Mouse (Mus musculus): ENCODE results near the gene Zswim4. TPM values are rescaled to one million over a fixed set of nuclear protein-coding genes. Genes with fewer than 3 reads are reported as not detected.

Zswim4 gene
- polyA plus RNA-seq, 1 experiment from 2014 or later, result 11.0 TPM

- Histone ChIP-seq H3K36me3 (ENCODE audit: control insufficient read depth, insufficient read depth, low read length) (peaks cover 35% of the 10 kb centered on the region), H3K4me2 (ENCODE audit: low read depth, low read length) (peak overlapping the region; percentile 62), H3K9ac (ENCODE audit: low read depth, low read length) (peak overlapping the region; percentile 97), H3K27me3 (replicated peaks; ENCODE audit: control insufficient read depth, insufficient read depth, low read length) (no peaks in the 10 kb centered on the region), H3K4me1 (ENCODE audit: control insufficient read depth, insufficient read depth, low read length) (peaks cover 10% of the 10 kb centered on the region), H3K9me3 (ENCODE audit: control insufficient read depth, low read length) (no peaks in the 10 kb centered on the region), H3K4me3 (ENCODE audit: low read depth, low read length) (peak overlapping the region; percentile 93), H3K27ac (replicated peaks; ENCODE audit: low read depth, low read length) (peak overlapping the region; percentile 70)
- ATAC-seq (ENCODE audit: low read depth) (peak; percentile 2), DNase-seq (ENCODE audit: low spot score) (no peak)
- 0% methylated on average over 4 of the region's 30 CpGs for WGBS
These were observed 351 bp downstream of the Zswim4 start for GRCm38 (mm10) chr8:84236410-84236997.

- peak overlapping the region; percentile 97 for H3K9ac ChIP-seq (ENCODE audit: low read depth, low read length)
- 24% methylated on average over 10 of the region's 10 CpGs for WGBS
- no peaks in the 10 kb centered on the region for H3K9me3 ChIP-seq (ENCODE audit: control insufficient read depth, low read length)
- no peaks in the 10 kb centered on the region for H3K27me3 ChIP-seq (replicated peaks; ENCODE audit: control insufficient read depth, insufficient read depth, low read length)
- H3K4me3 ChIP-seq (ENCODE audit: low read depth, low read length), result peak overlapping the region; percentile 93
- H3K4me1 ChIP-seq (ENCODE audit: control insufficient read depth, insufficient read depth, low read length), result peaks cover 10% of the 10 kb centered on the region
- ATAC-seq (ENCODE audit: low read depth) (no peak), DNase-seq (ENCODE audit: low spot score) (no peak)
- H3K36me3 ChIP-seq (ENCODE audit: control insufficient read depth, insufficient read depth, low read length), result peaks cover 41% of the 10 kb centered on the region
- no peak overlapping the region for H3K27ac ChIP-seq (replicated peaks; ENCODE audit: low read depth, low read length)
- peak overlapping the region; percentile 62 for H3K4me2 ChIP-seq (ENCODE audit: low read depth, low read length)
These were observed 977 bp downstream of the Zswim4 start for GRCm38 (mm10) chr8:84235746-84236409.

GRCm38 (mm10) chr8:84233055-84233454 is 3.8 kb downstream of the Zswim4 start:
- Histone ChIP-seq H3K9me3 (ENCODE audit: control insufficient read depth, low read length) (no peaks in the 10 kb centered on the region), H3K4me1 (ENCODE audit: control insufficient read depth, insufficient read depth, low read length) (peaks cover 10% of the 10 kb centered on the region), H3K36me3 (ENCODE audit: control insufficient read depth, insufficient read depth, low read length) (peaks cover 69% of the 10 kb centered on the region), H3K4me2 (ENCODE audit: low read depth, low read length) (no peak overlapping the region), H3K9ac (ENCODE audit: low read depth, low read length) (no peak overlapping the region), H3K27me3 (replicated peaks; ENCODE audit: control insufficient read depth, insufficient read depth, low read length) (no peaks in the 10 kb centered on the region), H3K27ac (replicated peaks; ENCODE audit: low read depth, low read length) (no peak overlapping the region), H3K4me3 (ENCODE audit: low read depth, low read length) (no peak overlapping the region)
- WGBS, result 88% methylated on average over 2 of the region's 2 CpGs
- ATAC-seq (ENCODE audit: low read depth) (no peak), DNase-seq (ENCODE audit: low spot score) (no peak)

GRCm38 (mm10) chr8:84230735-84231134 is 6.1 kb downstream of the Zswim4 start:
- Histone ChIP-seq H3K36me3 (ENCODE audit: control insufficient read depth, insufficient read depth, low read length) (peaks cover 92% of the 10 kb centered on the region), H3K27ac (replicated peaks; ENCODE audit: low read depth, low read length) (no peak overlapping the region), H3K4me1 (ENCODE audit: control insufficient read depth, insufficient read depth, low read length) (peaks cover 6% of the 10 kb centered on the region), H3K4me3 (ENCODE audit: low read depth, low read length) (no peak overlapping the region), H3K9me3 (ENCODE audit: control insufficient read depth, low read length) (no peaks in the 10 kb centered on the region), H3K9ac (ENCODE audit: low read depth, low read length) (no peak overlapping the region), H3K27me3 (replicated peaks; ENCODE audit: control insufficient read depth, insufficient read depth, low read length) (no peaks in the 10 kb centered on the region), H3K4me2 (ENCODE audit: low read depth, low read length) (no peak overlapping the region)
- ATAC-seq (ENCODE audit: low read depth) (no peak), DNase-seq (ENCODE audit: low spot score) (no peak)
- 80% methylated on average over 17 of the region's 17 CpGs for WGBS

GRCm38 (mm10) chr8:84223322-84224029 is 13.4 kb downstream of the Zswim4 start:
- ATAC-seq (ENCODE audit: low read depth), result no peak
- Histone ChIP-seq H3K36me3 (ENCODE audit: control insufficient read depth, insufficient read depth, low read length) (peaks cover 92% of the 10 kb centered on the region), H3K4me3 (ENCODE audit: low read depth, low read length) (no peak overlapping the region), H3K27ac (replicated peaks; ENCODE audit: low read depth, low read length) (no peak overlapping the region), H3K9ac (ENCODE audit: low read depth, low read length) (no peak overlapping the region), H3K27me3 (replicated peaks; ENCODE audit: control insufficient read depth, insufficient read depth, low read length) (no peaks in the 10 kb centered on the region), H3K9me3 (ENCODE audit: control insufficient read depth, low read length) (no peaks in the 10 kb centered on the region), H3K4me2 (ENCODE audit: low read depth, low read length) (no peak overlapping the region), H3K4me1 (ENCODE audit: control insufficient read depth, insufficient read depth, low read length) (no peaks in the 10 kb centered on the region)
- no peak for DNase-seq (ENCODE audit: low spot score)
- 80% methylated on average over 18 of the region's 21 CpGs for WGBS

- no peak for DNase-seq (ENCODE audit: low spot score)
- Histone ChIP-seq H3K4me3 (ENCODE audit: low read depth, low read length) (no peak overlapping the region), H3K9me3 (ENCODE audit: control insufficient read depth, low read length) (no peaks in the 10 kb centered on the region), H3K36me3 (ENCODE audit: control insufficient read depth, insufficient read depth, low read length) (peaks cover 92% of the 10 kb centered on the region), H3K27ac (replicated peaks; ENCODE audit: low read depth, low read length) (no peak overlapping the region), H3K4me2 (ENCODE audit: low read depth, low read length) (no peak overlapping the region), H3K4me1 (ENCODE audit: control insufficient read depth, insufficient read depth, low read length) (no peaks in the 10 kb centered on the region), H3K27me3 (replicated peaks; ENCODE audit: control insufficient read depth, insufficient read depth, low read length) (no peaks in the 10 kb centered on the region), H3K9ac (ENCODE audit: low read depth, low read length) (no peak overlapping the region)
- WGBS, result 92% methylated on average over 9 of the region's 9 CpGs
- no peak for ATAC-seq (ENCODE audit: low read depth)
These were observed 14.2 kb downstream of the Zswim4 start for GRCm38 (mm10) chr8:84222566-84223165.

- no peaks in the 10 kb centered on the region for H3K9me3 ChIP-seq (ENCODE audit: control insufficient read depth, low read length)
- H3K4me2 ChIP-seq (ENCODE audit: low read depth, low read length), result no peak overlapping the region
- no peak for ATAC-seq (ENCODE audit: low read depth)
- H3K27me3 ChIP-seq (replicated peaks; ENCODE audit: control insufficient read depth, insufficient read depth, low read length), result no peaks in the 10 kb centered on the region
- no peak overlapping the region for H3K27ac ChIP-seq (replicated peaks; ENCODE audit: low read depth, low read length)
- no peak overlapping the region for H3K9ac ChIP-seq (ENCODE audit: low read depth, low read length)
- H3K36me3 ChIP-seq (ENCODE audit: control insufficient read depth, insufficient read depth, low read length), result peaks cover 92% of the 10 kb centered on the region
- no peak for DNase-seq (ENCODE audit: low spot score)
- no peak overlapping the region for H3K4me3 ChIP-seq (ENCODE audit: low read depth, low read length)
- 78% methylated on average over 7 of the region's 7 CpGs for WGBS
- no peaks in the 10 kb centered on the region for H3K4me1 ChIP-seq (ENCODE audit: control insufficient read depth, insufficient read depth, low read length)
These were observed 16.8 kb downstream of the Zswim4 start for GRCm38 (mm10) chr8:84220105-84220504.

- ATAC-seq (ENCODE audit: low read depth), result no peak
- Histone ChIP-seq H3K27me3 (replicated peaks; ENCODE audit: control insufficient read depth, insufficient read depth, low read length) (no peaks in the 10 kb centered on the region), H3K4me2 (ENCODE audit: low read depth, low read length) (no peak overlapping the region), H3K9ac (ENCODE audit: low read depth, low read length) (no peak overlapping the region), H3K9me3 (ENCODE audit: control insufficient read depth, low read length) (no peaks in the 10 kb centered on the region), H3K27ac (replicated peaks; ENCODE audit: low read depth, low read length) (no peak overlapping the region), H3K4me1 (ENCODE audit: control insufficient read depth, insufficient read depth, low read length) (no peaks in the 10 kb centered on the region), H3K4me3 (ENCODE audit: low read depth, low read length) (no peak overlapping the region), H3K36me3 (ENCODE audit: control insufficient read depth, insufficient read depth, low read length) (peaks cover 91% of the 10 kb centered on the region)
- 90% methylated on average over 5 of the region's 5 CpGs for WGBS
- no peak for DNase-seq (ENCODE audit: low spot score)
These were observed 18.7 kb downstream of the Zswim4 start for GRCm38 (mm10) chr8:84218143-84218542.

All from embryonic facial prominence, embryonic 14.5 days (tissue).